Mouse (Mus musculus) kidney, adult 2 months (tissue): ENCODE results near the gene Pcgf2.

ENCODE experiments used
- CTCF ChIP-seq: fragments of 200-500 bp; conservative IDR thresholded peaks from 2 replicates; pipeline ENCODE4 v1.5.1; 2011; ENCODE audit warnings: low read depth, mild to moderate bottlenecking, control low read depth, low read length, moderate library complexity, mixed read lengths; ENCODE audit not compliant: insufficient read depth, insufficient read length
- POLR2A ChIP-seq: fragments of 200-500 bp; IDR thresholded peaks from one replicate; pipeline ENCODE4 v1.6.1; 2011; ENCODE audit warnings: low read depth, low read length, control low read depth

DNA sequence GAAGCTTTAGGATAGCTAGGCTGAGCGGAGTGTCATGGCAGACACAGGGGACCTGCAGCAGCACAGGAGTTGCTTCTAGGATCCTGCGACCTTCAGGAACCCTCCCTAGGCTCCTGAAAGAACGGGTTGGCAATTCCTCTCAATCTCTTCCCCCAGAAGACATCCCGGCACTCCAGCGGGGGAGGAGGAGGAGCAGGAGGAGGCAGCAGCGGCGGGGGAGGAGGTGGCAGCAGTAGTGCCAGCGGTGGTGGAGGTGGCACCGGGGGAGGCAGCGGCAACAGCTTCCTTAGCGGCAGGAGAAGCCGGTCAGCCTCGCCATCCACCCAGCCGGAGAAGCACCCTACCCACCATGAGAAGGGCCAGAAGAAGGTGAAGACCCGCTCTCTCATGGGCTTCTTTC, 31.0 kb downstream of the Pcgf2 start:
- TF ChIP-seq CTCF: no peak
- no peak for TF ChIP-seq POLR2A
